In the genomic region with DNA sequence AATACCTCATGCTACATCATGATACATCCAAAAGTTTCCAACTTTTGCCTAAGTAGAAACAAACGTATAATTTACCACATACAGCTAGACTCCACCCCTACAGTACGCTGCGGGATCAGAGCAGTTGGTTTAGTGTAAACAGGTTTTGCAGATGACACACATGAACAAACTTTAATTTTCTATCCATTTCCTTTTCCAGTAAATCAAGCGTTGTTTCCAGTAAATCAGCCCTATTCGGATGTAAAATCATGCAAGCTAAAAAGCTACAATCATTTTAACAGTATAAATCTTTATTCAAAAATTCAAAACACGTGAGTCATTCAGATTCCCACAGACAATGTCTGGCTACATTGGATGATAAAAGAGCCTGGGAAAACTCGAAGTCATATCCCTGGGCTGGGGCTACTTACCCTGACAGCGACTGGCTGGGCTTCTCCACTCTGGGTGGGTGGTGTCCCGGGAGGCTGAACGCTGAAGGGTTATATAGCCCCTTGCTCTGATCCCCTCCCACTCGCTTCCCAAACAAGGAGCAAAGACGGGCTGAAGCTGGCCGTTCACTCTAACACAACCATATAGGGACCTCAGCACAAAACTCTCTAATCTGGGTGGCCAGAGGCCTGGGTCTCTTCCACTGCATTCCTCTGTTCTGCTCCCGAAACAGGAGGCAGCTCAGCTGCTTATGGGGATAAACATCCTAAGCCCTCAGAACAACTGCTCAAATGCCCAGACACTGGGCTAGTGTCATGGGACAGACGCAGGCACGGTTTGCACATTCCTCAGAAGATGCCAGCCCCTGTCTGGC, we compare ENCODE assay signal across 8 mouse cellular contexts. TPM values are rescaled to one million over a fixed set of nuclear protein-coding genes. Genes with fewer than 3 reads are reported as not detected.
DNase-seq lines count a peak whose midpoint lies in the region; ATAC-seq and TF ChIP-seq lines count a peak whose summit lies in the region.

A gene (minus strand): TSS at position 711 of the 802 bp plus-strand sequence.

- H3K9me3 ChIP-seq in embryonic facial prominence, embryonic 11.5 days (replicated peaks; ENCODE audit: control insufficient read depth, low read length): no peaks in the 10 kb centered on the region
- H3K9me3 ChIP-seq in limb, embryonic 15.5 days: no peaks in the 10 kb centered on the region

- no peak within 1 kb of the TSS for H3K9ac ChIP-seq in embryonic facial prominence, embryonic 11.5 days (replicated peaks; ENCODE audit: low read length)
- H3K9ac ChIP-seq in limb, embryonic 15.5 days: no peak within 1 kb of the TSS

- ATAC-seq in embryonic facial prominence, embryonic 11.5 days (replicated peaks; ENCODE audit: insufficient number of reproducible peaks, low FRiP score, low TSS enrichment, low read depth): peak; percentile 39; the same call in 1 of the 2 replicates
- ATAC-seq in limb, embryonic 15.5 days (ENCODE audit: insufficient number of reproducible peaks, low FRiP score, low TSS enrichment, low read depth): peak; percentile 78
- ATAC-seq in neutrophil, adult 5-6 weeks (ENCODE audit: extremely low read depth, insufficient number of reproducible peaks, low FRiP score, poor library complexity, severe bottlenecking): no peak

- H3K27me3 ChIP-seq in spleen, adult 2 months (ENCODE audit: control insufficient read depth, insufficient read depth, low read length): no peaks in the 10 kb centered on the region
- no peaks in the 10 kb centered on the region for H3K27me3 ChIP-seq in embryonic facial prominence, embryonic 11.5 days (ENCODE audit: control insufficient read depth, insufficient read depth, low read length)
- no peaks in the 10 kb centered on the region for H3K27me3 ChIP-seq in limb, embryonic 15.5 days

- peak within 1 kb of the TSS; percentile 21; the same call in 1 of the 2 replicates for H3K4me3 ChIP-seq in spleen, adult 2 months (ENCODE audit: extremely low read depth, insufficient read depth, insufficient read length)
- no peak within 1 kb of the TSS for H3K4me3 ChIP-seq in embryonic facial prominence, embryonic 11.5 days (ENCODE audit: low read depth, low read length)
- H3K4me3 ChIP-seq in limb, embryonic 15.5 days: peak within 1 kb of the TSS; percentile 25

- H3K4me2 ChIP-seq in embryonic facial prominence, embryonic 11.5 days (ENCODE audit: low read depth, low read length): no peak within 1 kb of the TSS
- H3K4me2 ChIP-seq in limb, embryonic 15.5 days: peak within 1 kb of the TSS; percentile 29

- no peak for DNase-seq in spleen, adult 2 months (ENCODE audit: low read depth in 1 of 2, low spot score in 2 of 2)
- no peak for DNase-seq in spleen, postnatal 14 days (ENCODE audit: low spot score in 2 of 2)
- no peak for DNase-seq in embryonic facial prominence, embryonic 11.5 days (ENCODE audit: low spot score)
- DNase-seq in heart, postnatal 14 days: peak; percentile 21 to 48
- DNase-seq in retina, embryonic 14.5 days (ENCODE audit: low spot score): no peak
- DNase-seq in right cerebral cortex, postnatal 36 days (ENCODE audit: low spot score in 2 of 2): no peak

- no peaks in the 10 kb centered on the region for H3K36me3 ChIP-seq in spleen, adult 2 months (ENCODE audit: control insufficient read depth, insufficient read depth, low read length)
- H3K36me3 ChIP-seq in embryonic facial prominence, embryonic 11.5 days (replicated peaks; ENCODE audit: control insufficient read depth, insufficient read depth, low read depth, low read length): no peaks in the 10 kb centered on the region
- no peaks in the 10 kb centered on the region for H3K36me3 ChIP-seq in limb, embryonic 15.5 days

- no peak for TF ChIP-seq CTCF in spleen, adult 2 months (IDR thresholded peaks at IDR 0.05; ENCODE audit: extremely low read depth, insufficient read depth, insufficient read length, insufficient replicate concordance)

- TF ChIP-seq POLR2A in spleen, adult 2 months (IDR thresholded peaks at IDR 0.05; ENCODE audit: low read depth, low read length): no peak

- 78% methylated on average over 16 of the region's 16 CpGs for WGBS in spleen, adult 2 months
- WGBS in embryonic facial prominence, embryonic 11.5 days: 65% methylated on average over 16 of the region's 16 CpGs
- 21% methylated on average over 16 of the region's 16 CpGs for WGBS in limb, embryonic 15.5 days

- intact Hi-C loops in heart, postnatal 14 days (cut with DNase I): no loop called here

- H3K4me1 ChIP-seq in spleen, adult 2 months (ENCODE audit: control insufficient read depth, insufficient read depth, insufficient read length): peaks cover 12% of the 10 kb centered on the region; the same call in 1 of the 2 replicates
- no peaks in the 10 kb centered on the region for H3K4me1 ChIP-seq in embryonic facial prominence, embryonic 11.5 days (ENCODE audit: control insufficient read depth, insufficient read depth, low read length)
- peaks cover 13% of the 10 kb centered on the region; the same call in 1 of the 2 replicates for H3K4me1 ChIP-seq in limb, embryonic 15.5 days

- H3K27ac ChIP-seq in spleen, adult 2 months (ENCODE audit: insufficient read depth, low read length): peak within 1 kb of the TSS; percentile 27
- no peak within 1 kb of the TSS for H3K27ac ChIP-seq in embryonic facial prominence, embryonic 11.5 days (replicated peaks; ENCODE audit: low read depth, low read length)
- peak within 1 kb of the TSS; percentile 57 for H3K27ac ChIP-seq in limb, embryonic 15.5 days

RNA-seq across cellular contexts. Expression of the gene that starts here (rescaled TPM):
- polyA plus RNA-seq in spleen, adult 2 months (2012; rRNA removed): 156 and 182 TPM in 2 replicates
- polyA plus RNA-seq in embryonic facial prominence, embryonic 11.5 days (2014; fragmentation: Nextera tagmentation; extraction: Ambion mirVana): 53.3 and 59.8 TPM in 2 replicates
- total RNA-seq in heart, postnatal 14 days (2021): 100 to 1,000 TPM; 391 to 443 TPM
- 223 and 331 TPM in 2 replicates for polyA plus RNA-seq in limb, embryonic 15.5 days (2015; fragmentation: Nextera tagmentation; extraction: Ambion mirVana)
- total RNA-seq in neutrophil, adult 5-6 weeks (2017): 17.7 and 18.4 TPM in 2 replicates

Comparison
In these comparisons a context has a peak if more than half of its experiments do, and no peak if none do; other contexts are left out.
1. RNA of the gene that starts here (total RNA-seq): 391 to 443 TPM in heart, postnatal 14 days; 17.7 to 18.4 TPM in neutrophil, adult 5-6 weeks; every median in the first group is over 10 times any median in the second.
2. DNase-seq: peak in heart, postnatal 14 days (2 of 2); none in spleen, adult 2 months (0 of 2), spleen, postnatal 14 days (0 of 2), embryonic facial prominence, embryonic 11.5 days (single experiment), retina, embryonic 14.5 days (single experiment) and right cerebral cortex, postnatal 36 days (0 of 2).